Comparison of ENCODE assay signal across 8 mouse cellular contexts in genomic region chr8:71468916-71469315, GRCm38 (mm10). TPM values are rescaled to one million over a fixed set of nuclear protein-coding genes. Genes with fewer than 3 reads are reported as not detected.
DNase-seq lines count a peak whose midpoint lies in the region; ATAC-seq lines count a peak whose summit lies in the region.

Gene Dda1 (plus strand): TSS chr8:71469199.

- no peak within 1 kb of the TSS for H3K27ac ChIP-seq in heart, embryonic 14.5 days (replicated peaks in 1 of 2; ENCODE audit: control insufficient read depth in 1 of 2, insufficient read depth in 1 of 2, low read depth in 2 of 2, low read length in 2 of 2)
- H3K27ac ChIP-seq in liver, embryonic 13.5 days, result peak within 1 kb of the TSS; percentile 80
- peak within 1 kb of the TSS; percentile 56; the same call in 1 of the 2 replicates for H3K27ac ChIP-seq in stomach, embryonic 16.5 days (ENCODE audit: low read length)

- no peaks in the 10 kb centered on the region for H3K9me3 ChIP-seq in heart, embryonic 14.5 days (ENCODE audit: control insufficient read depth, low read length)
- H3K9me3 ChIP-seq in liver, embryonic 13.5 days (replicated peaks), result no peaks in the 10 kb centered on the region
- H3K9me3 ChIP-seq in stomach, embryonic 16.5 days (replicated peaks; ENCODE audit: control insufficient read depth, low read length), result no peaks in the 10 kb centered on the region

- H3K4me2 ChIP-seq in heart, embryonic 14.5 days (ENCODE audit: low read length), result peak within 1 kb of the TSS; percentile 94
- H3K4me2 ChIP-seq in liver, embryonic 13.5 days, result peak within 1 kb of the TSS; percentile 96
- peak within 1 kb of the TSS; percentile 90 for H3K4me2 ChIP-seq in stomach, embryonic 16.5 days (ENCODE audit: low read depth, low read length)

- peak; percentile 98 for DNase-seq in c-Kit-negative CD71-positive TER-119-positive erythroid progenitor cells, embryonic 14.5 days (ENCODE audit: low read depth, low spot score)
- peak; percentile 97 for DNase-seq in fibroblast of lung, adult 2 months (ENCODE audit: low read depth)
- peak; percentile 99 for DNase-seq in kidney, postnatal 14 days
- peak; percentile 98 for DNase-seq in liver, embryonic 13.5 days
- DNase-seq in neural tube, embryonic 10.5 days (ENCODE audit: extremely low spot score, low spot score), result peak; percentile 92

- H3K36me3 ChIP-seq in heart, embryonic 14.5 days (ENCODE audit: control insufficient read depth, insufficient read depth, low read length), result peaks cover 41% of the 10 kb centered on the region
- H3K36me3 ChIP-seq in liver, embryonic 13.5 days, result peaks cover 45% of the 10 kb centered on the region
- no peaks in the 10 kb centered on the region for H3K36me3 ChIP-seq in stomach, embryonic 16.5 days (ENCODE audit: control insufficient read depth, insufficient read depth, low read length)

- peaks cover 15 to 24% of the 10 kb centered on the region in 2 experiments for H3K4me1 ChIP-seq in heart, embryonic 14.5 days (ENCODE audit: control insufficient read depth in 2 of 2, insufficient read depth in 2 of 2, low read length in 2 of 2)
- H3K4me1 ChIP-seq in liver, embryonic 13.5 days (replicated peaks), result peaks cover 42% of the 10 kb centered on the region
- H3K4me1 ChIP-seq in stomach, embryonic 16.5 days (ENCODE audit: control insufficient read depth, insufficient read depth, low read length), result peaks cover 23% of the 10 kb centered on the region

- peak; percentile 82 for ATAC-seq in CD4-positive, CD25-positive, alpha-beta regulatory T cell, adult 4 months
- ATAC-seq in heart, embryonic 14.5 days (ENCODE audit: insufficient number of reproducible peaks, insufficient read depth, low FRiP score, low read depth), result peak; percentile 87
- ATAC-seq in liver, embryonic 13.5 days (ENCODE audit: low read depth), result peak; percentile 84
- ATAC-seq in stomach, embryonic 16.5 days (ENCODE audit: insufficient read depth, low FRiP score), result peak; percentile 90

- under 1% methylated on average over 49 of the region's 52 CpGs for WGBS in heart, embryonic 14.5 days
- 0% methylated on average over 52 of the region's 52 CpGs for WGBS in liver, embryonic 13.5 days (ENCODE audit: insufficient replicate concordance)
- WGBS in stomach, embryonic 16.5 days, result under 1% methylated on average over 47 of the region's 52 CpGs

- H3K4me3 ChIP-seq in heart, embryonic 14.5 days (ENCODE audit: control insufficient read depth in 1 of 2, insufficient read depth in 1 of 2, low read depth in 1 of 2, low read length in 2 of 2), result peak within 1 kb of the TSS; percentile 81 to 84
- peak within 1 kb of the TSS; percentile 90 for H3K4me3 ChIP-seq in liver, embryonic 13.5 days (replicated peaks)
- peak within 1 kb of the TSS; percentile 62 for H3K4me3 ChIP-seq in stomach, embryonic 16.5 days (replicated peaks; ENCODE audit: low read length)

- no peaks in the 10 kb centered on the region for H3K27me3 ChIP-seq in heart, embryonic 14.5 days (ENCODE audit: control insufficient read depth, insufficient read depth, low read length)
- H3K27me3 ChIP-seq in liver, embryonic 13.5 days, result no peaks in the 10 kb centered on the region
- H3K27me3 ChIP-seq in stomach, embryonic 16.5 days (ENCODE audit: control insufficient read depth, insufficient read depth, low read length), result no peaks in the 10 kb centered on the region

- peak within 1 kb of the TSS; percentile 86 for H3K9ac ChIP-seq in heart, embryonic 14.5 days (ENCODE audit: low read length)
- H3K9ac ChIP-seq in liver, embryonic 13.5 days, result peak within 1 kb of the TSS; percentile 88
- H3K9ac ChIP-seq in stomach, embryonic 16.5 days (ENCODE audit: low read length), result peak within 1 kb of the TSS; percentile 86

RNA-seq across cellular contexts. Expression of gene Dda1, which starts in this region (rescaled TPM):
- 10 to 100 TPM; 22.5 to 22.7 TPM for polyA plus RNA-seq in CD4-positive, CD25-positive, alpha-beta regulatory T cell, adult 4 months (2017; shearing (Covaris generic))
- 76.7 and 79.1 TPM in 2 replicates for polyA plus RNA-seq in heart, embryonic 14.5 days (2014; fragmentation: Nextera tagmentation; extraction: Ambion mirVana)
- polyA plus RNA-seq in liver, embryonic 13.5 days (2015; fragmentation: Nextera tagmentation; extraction: Ambion mirVana), result 50.9 and 51.6 TPM in 2 replicates
- polyA plus RNA-seq in stomach, embryonic 16.5 days (2015; fragmentation: Nextera tagmentation; extraction: Ambion mirVana), result 87.1 and 89.1 TPM in 2 replicates

Comparison
In these comparisons a context has a peak if more than half of its experiments do, and no peak if none do; other contexts are left out.
1. H3K27ac ChIP-seq: peak in liver, embryonic 13.5 days (single experiment) and stomach, embryonic 16.5 days (single experiment); none in heart, embryonic 14.5 days (0 of 2).
2. Peak in every context shown above with its lines, with median percentiles within 50 percentile points of each other: ATAC-seq, DNase-seq, H3K4me2 ChIP-seq, H3K4me3 ChIP-seq and H3K9ac ChIP-seq.